Mouse (Mus musculus) forebrain, postnatal 0 days (tissue): Measurements from ENCODE around the gene Ptpa. TPM values are rescaled to one million over a fixed set of nuclear protein-coding genes. Genes with fewer than 3 reads are reported as not detected.

Source experiments
- ATAC-seq: fragments of 200-750 bp; cut with Nextera tagmentation; 2 replicates; pipeline ENCODE4 v1.8.0; 2017; ENCODE audit warnings: mild to moderate bottlenecking, moderate library complexity
- DNase-seq: peaks from one replicate; pipeline ENCODE4 v3.0.0-alpha.2; 2015
- H3K27ac ChIP-seq: fragments of 300-500 bp; sonication (generic); 2 replicates; pipeline ENCODE4 v1.5.1; 2014; ENCODE audit warnings: low read depth, mild to moderate bottlenecking, antibody characterized with exemption, low read length, moderate library complexity, mixed read lengths
- H3K27me3 ChIP-seq: fragments of 300-500 bp; sonication (generic); 2 replicates; pipeline ENCODE4 v1.6.1; 2014; ENCODE audit warnings: mild to moderate bottlenecking, low read length, mixed read lengths; ENCODE audit not compliant: insufficient read depth
- H3K36me3 ChIP-seq: fragments of 300-500 bp; sonication (generic); 2 replicates; pipeline ENCODE4 v1.6.1; 2014; ENCODE audit warnings: mild to moderate bottlenecking, moderate library complexity; ENCODE audit not compliant: insufficient read depth
- H3K4me1 ChIP-seq: fragments of 300-500 bp; sonication (generic); 2 replicates; pipeline ENCODE4 v1.6.1; 2014; ENCODE audit warnings: antibody characterized with exemption; ENCODE audit not compliant: insufficient read depth
- H3K4me2 ChIP-seq: fragments of 300-500 bp; sonication (generic); 2 replicates; pipeline ENCODE4 v1.6.1; 2014; ENCODE audit warnings: low read depth, mild to moderate bottlenecking, moderate library complexity
- H3K4me3 ChIP-seq: fragments of 300-500 bp; sonication (generic); 2 replicates; pipeline ENCODE4 v1.5.1; 2014; ENCODE audit warnings: low read depth, low read length, mixed read lengths
- H3K9ac ChIP-seq: fragments of 300-500 bp; sonication (generic); 2 replicates; pipeline ENCODE4 v1.6.1; 2014; ENCODE audit warnings: mild to moderate bottlenecking
- H3K9me3 ChIP-seq: fragments of 300-500 bp; sonication (generic); 2 replicates; pipeline ENCODE4 v1.6.1; 2016; ENCODE audit warnings: low read length
- CTCF ChIP-seq: sonication (generic); IDR thresholded peaks from 2 replicates; pipeline ENCODE4 v1.5.1; 2016; ENCODE audit warnings: antibody characterized with exemption, control low read depth, low read depth
- WGBS: fragments of 180-500 bp; shearing (Covaris S2); extraction: QIAGEN DNeasy Blood & Tissue Kit; methylation state at CpG from one replicate; pipeline ENCODE4 v1.1.7; 2014; 5-methylcytosine and 5-hydroxymethylcytosine counted together
- microRNA-seq, 2 experiments: library from miRNA; unstranded; fragments of <30 nt; microRNA quantifications; one replicate each; pipeline ENCODE4; 2016
- polyA plus RNA-seq: library from polyadenylated mRNA; unstranded; fragments of >200 nt; fragmentation: Nextera tagmentation; extraction: Ambion mirVana; gene quantifications from 2 replicates; pipeline ENCODE4 v1.2.1, GENCODE M21; 2015
- total RNA-seq: library from RNA; depleted of rRNA; stranded (reverse); fragments of >200 nt; gene quantifications from 2 replicates; pipeline ENCODE4 v1.2.3, GENCODE M21; 2014; rRNA removed

Gene Ptpa
- total and polyA plus RNA-seq, 2 experiments from 2014 or later: 132 to 148 TPM

DNA sequence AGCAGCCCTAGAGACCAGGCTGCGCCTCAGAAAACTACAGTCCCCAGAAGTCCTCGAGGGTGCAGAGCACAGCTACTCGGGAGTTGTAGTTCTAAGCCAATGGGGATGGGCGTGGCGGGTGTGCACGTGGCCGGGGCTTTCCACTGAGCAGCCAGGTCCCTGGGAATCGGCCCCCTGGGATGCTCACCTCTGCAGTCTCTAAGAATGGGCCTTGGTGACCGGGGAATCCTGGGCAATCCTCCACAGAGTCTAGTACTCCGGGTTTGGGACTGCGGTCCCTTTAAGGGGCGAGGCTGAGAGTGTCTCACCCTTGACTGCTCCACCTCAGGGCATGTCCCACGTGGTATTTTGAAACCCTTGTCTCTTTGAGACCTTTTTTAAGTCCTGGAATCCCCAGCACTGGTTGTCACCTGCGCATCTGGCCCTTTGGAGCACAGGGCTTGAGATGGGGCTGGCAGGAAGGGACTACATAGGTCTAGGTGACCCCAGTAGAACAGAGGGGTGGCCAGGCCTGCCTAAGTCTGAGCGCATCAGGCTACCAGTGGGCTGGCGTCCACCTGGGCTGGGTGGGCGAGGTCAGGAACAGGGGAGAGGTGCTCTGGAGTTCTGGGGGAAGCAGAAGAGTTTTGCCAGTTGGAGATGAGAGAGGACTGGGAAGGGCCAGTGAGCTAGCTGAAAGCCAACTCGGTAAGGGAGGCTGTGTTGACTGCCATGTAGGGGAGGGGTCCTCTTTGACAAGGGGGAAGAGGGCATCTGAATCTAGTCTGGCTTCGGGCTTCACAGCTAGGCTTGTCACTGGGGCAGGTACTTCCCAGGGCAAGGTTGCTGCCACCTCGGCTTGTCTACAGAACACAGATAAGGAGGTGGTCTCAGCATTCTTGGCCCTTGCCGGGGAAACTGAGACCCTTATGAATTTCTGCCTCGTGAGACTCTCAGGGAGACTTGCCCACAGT is 80.3 kb downstream of the Ptpa start:
- Histone ChIP-seq H3K4me3 (peak overlapping the region; percentile 23), H3K27me3 (no peaks in the 10 kb centered on the region), H3K4me2 (peak overlapping the region; percentile 59), H3K9ac (peak overlapping the region; percentile 19; the same call in 1 of the 2 replicates), H3K4me1 (peaks cover 6% of the 10 kb centered on the region; the same call in 1 of the 2 replicates), H3K36me3 (no peaks in the 10 kb centered on the region), H3K27ac (0 out of 2 replicates have a peak overlapping the region, but pooled peaks have one; percentile 41), H3K9me3 (no peaks in the 10 kb centered on the region)
- DNase-seq (peak; percentile 84), ATAC-seq (peak; percentile 99)
- 26% methylated on average over 22 of the region's 22 CpGs for WGBS
- TF ChIP-seq CTCF: no peak

Small RNAs within 50 kb of the gene (microRNA-seq; reads per million reads assigned to microRNA genes)
- 0 reads per million in 2 experiments for gene Gm47292

Other genes with a start within 250 kb of the Ptpa start
- gene Endog, start 244.5 kb upstream of the Ptpa start, total RNA-seq: 31.8 and 37.1 TPM in 2 replicates
- 29.0 and 31.1 TPM in 2 replicates for gene Endog, start 244.5 kb upstream of the Ptpa start, polyA plus RNA-seq
- 36.1 and 40.1 TPM in 2 replicates for gene Spout1, start 237.6 kb upstream of the Ptpa start, total RNA-seq
- 50.3 and 53.5 TPM in 2 replicates for gene Spout1, start 237.6 kb upstream of the Ptpa start, polyA plus RNA-seq
- 18.3 and 22.6 TPM in 2 replicates for gene Kyat1, start 210.2 kb upstream of the Ptpa start, total RNA-seq
- gene Kyat1, start 210.2 kb upstream of the Ptpa start, polyA plus RNA-seq: 14.7 and 15.7 TPM in 2 replicates
- 32.3 and 44.5 TPM in 2 replicates for gene Lrrc8a, start 178.3 kb upstream of the Ptpa start, total RNA-seq
- 48.0 and 55.3 TPM in 2 replicates for gene Lrrc8a, start 178.3 kb upstream of the Ptpa start, polyA plus RNA-seq
- 4.2 and 5.1 TPM in 2 replicates for gene Gm28035, start 175.5 kb upstream of the Ptpa start, total RNA-seq
- gene Gm28035, start 175.5 kb upstream of the Ptpa start, polyA plus RNA-seq: 0.13 and 0.16 TPM in 2 replicates
- gene Phyhd1, start 149.8 kb upstream of the Ptpa start, total RNA-seq: 6.3 and 15.7 TPM in 2 replicates
- gene Phyhd1, start 149.8 kb upstream of the Ptpa start, polyA plus RNA-seq: 5.0 and 6.3 TPM in 2 replicates
- gene Gm28038, start 135.0 kb upstream of the Ptpa start, total RNA-seq: 2.4 TPM in 1 of 2 replicates, not detected in the other
- gene Gm28038, start 135.0 kb upstream of the Ptpa start, polyA plus RNA-seq: not detected in 2 replicates
- 26.6 and 34.8 TPM in 2 replicates for gene Dolk, start 129.7 kb upstream of the Ptpa start, total RNA-seq
- gene Dolk, start 129.7 kb upstream of the Ptpa start, polyA plus RNA-seq: 31.1 and 37.7 TPM in 2 replicates
- 25.1 and 29.3 TPM in 2 replicates for gene Nup188, start 129.6 kb upstream of the Ptpa start, total RNA-seq
- gene Nup188, start 129.6 kb upstream of the Ptpa start, polyA plus RNA-seq: 11.8 and 14.1 TPM in 2 replicates
- 291 and 292 TPM in 2 replicates for gene Sh3glb2, start 56.7 kb upstream of the Ptpa start, total RNA-seq
- 147 and 156 TPM in 2 replicates for gene Sh3glb2, start 56.7 kb upstream of the Ptpa start, polyA plus RNA-seq
- 57.4 and 70.8 TPM in 2 replicates for gene Miga2, start 51.8 kb upstream of the Ptpa start, total RNA-seq
- gene Miga2, start 51.8 kb upstream of the Ptpa start, polyA plus RNA-seq: 24.4 and 28.6 TPM in 2 replicates
- 52.2 and 92.4 TPM in 2 replicates for gene Dolpp1, start 23.8 kb upstream of the Ptpa start, total RNA-seq
- 40.1 and 44.7 TPM in 2 replicates for gene Dolpp1, start 23.8 kb upstream of the Ptpa start, polyA plus RNA-seq
- gene Crat, start 226 bp upstream of the Ptpa start, total RNA-seq: 28.0 and 33.6 TPM in 2 replicates
- gene Crat, start 226 bp upstream of the Ptpa start, polyA plus RNA-seq: 20.7 and 24.0 TPM in 2 replicates
- 17.7 and 19.9 TPM in 2 replicates for gene Ier5l, start 58.2 kb downstream of the Ptpa start, total RNA-seq
- 4.0 and 6.2 TPM in 2 replicates for gene Ier5l, start 58.2 kb downstream of the Ptpa start, polyA plus RNA-seq
- 3.8 and 4.1 TPM in 2 replicates for gene Cstad, start 179.0 kb downstream of the Ptpa start, total RNA-seq
- gene Cstad, start 179.0 kb downstream of the Ptpa start, polyA plus RNA-seq: 0.65 and 1.2 TPM in 2 replicates